Mouse (Mus musculus) sigmoid colon, adult 10 weeks (tissue): ENCODE results near the gene Asnsd1. TPM values are rescaled to one million over a fixed set of nuclear protein-coding genes. Genes with fewer than 3 reads are reported as not detected.

Source experiments
- polyA plus RNA-seq: library from polyadenylated mRNA; stranded (reverse); fragments of 350-450 nt; fragmentation: Illumina TruSeq; extraction: RNeasy Lipid Tissue Mini Kit (QIAGEN cat#74804); gene quantifications from one replicate; pipeline ENCODE4 v1.2.3, GENCODE M21; 2014; ENCODE audit warnings: low read depth, low replicate concordance

The Asnsd1 gene
- 95.0 TPM for polyA plus RNA-seq

DNA sequence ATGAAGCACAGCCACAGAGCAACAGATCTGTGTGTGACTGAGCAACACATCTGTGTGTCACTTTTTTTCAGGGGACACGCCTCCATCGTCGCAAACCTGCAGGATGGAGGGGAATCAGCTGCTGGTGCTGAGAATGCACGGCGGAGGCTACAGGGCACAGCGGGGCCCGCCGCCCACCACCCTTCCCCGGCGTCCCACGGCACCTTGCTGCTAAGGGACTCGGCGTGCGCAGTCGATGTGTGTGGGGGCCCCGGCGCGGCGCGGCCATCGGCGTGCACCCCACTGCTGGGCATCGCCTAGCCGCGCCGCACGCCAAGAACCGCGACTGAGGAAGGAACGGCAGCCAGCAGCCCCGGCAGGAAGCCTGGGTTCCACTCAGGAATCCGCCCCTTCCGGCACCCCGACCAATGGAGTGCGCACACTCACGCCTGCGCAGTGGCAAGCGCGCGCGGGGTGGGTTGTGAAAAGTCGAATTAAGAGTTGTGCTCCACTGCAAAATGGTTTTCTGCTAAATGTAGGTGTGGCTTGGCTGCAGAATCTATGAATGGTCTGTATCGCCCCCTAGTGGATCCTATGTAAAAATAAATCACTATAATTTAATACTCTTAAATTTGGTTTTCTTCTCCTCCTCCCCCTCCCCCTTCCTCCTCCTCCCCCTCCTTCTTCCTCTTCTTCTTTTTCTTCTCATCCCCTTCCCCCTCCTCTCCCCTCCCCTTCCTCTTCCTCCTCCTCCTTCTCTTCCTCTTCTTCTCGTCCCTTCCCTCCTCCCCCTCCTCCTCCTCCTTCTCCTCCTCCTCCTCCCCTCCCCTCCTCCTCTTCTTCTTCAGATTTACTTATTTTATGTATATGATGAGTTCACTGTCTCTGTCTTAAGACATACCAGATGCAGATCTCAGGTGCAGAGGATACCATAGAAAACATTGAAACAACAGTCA lies at the start of gene Asnsd1, which contains the start of the genes Asdurf and Gm28551:
Gene Asnsd1, minus strand, starts transcription at position 426 of the 935 bp plus-strand sequence.
Gene Asdurf, minus strand, starts transcription at position 293 of the 935 bp plus-strand sequence.
Gene Gm28551, minus strand, starts transcription at position 341 of the 935 bp plus-strand sequence.

DNA sequence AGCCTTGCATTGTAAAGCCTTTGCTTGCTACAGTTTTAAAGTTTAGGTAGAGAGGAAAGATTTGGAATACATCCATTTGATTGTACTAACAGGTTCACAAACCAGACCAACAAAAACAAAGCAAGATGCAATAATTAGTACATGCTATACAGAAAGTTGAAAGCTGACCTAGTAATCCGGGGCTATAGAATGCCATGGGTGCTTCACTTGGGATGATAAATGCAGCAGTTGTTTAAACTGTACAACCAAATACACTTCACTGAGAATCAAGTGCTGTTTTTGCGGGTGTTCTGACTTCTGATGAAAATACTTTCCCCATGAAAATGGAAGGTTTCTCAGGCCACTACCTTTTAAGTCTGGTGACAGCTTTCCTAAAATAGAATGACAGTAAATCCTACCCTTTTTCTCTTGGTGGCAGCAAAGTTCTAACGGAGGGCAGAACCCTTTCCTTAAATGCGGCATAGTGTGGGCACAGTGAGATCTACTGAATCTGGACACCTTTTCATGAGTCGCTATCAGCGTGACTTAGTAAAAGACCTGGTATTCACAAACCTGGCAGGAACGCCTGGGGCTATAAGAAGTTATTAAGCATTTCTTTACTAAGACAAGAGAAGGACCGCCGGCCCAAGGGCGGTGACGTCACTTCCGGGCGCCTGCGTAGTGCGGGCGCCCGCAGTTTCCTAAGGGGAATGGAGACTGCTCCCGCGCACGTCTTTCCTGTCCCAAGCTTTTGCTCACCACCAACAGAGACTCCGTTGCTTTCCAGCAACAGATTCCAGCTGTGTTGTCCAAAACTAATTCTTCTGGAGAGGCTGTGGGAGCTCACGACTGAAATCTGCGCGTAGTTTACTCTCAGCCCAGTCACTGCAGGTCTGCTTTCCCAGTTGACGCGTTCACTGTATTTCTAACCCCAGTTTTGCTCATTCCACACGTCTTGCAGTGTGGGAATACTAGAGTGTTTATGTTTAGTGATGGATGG lies 39.3 kb downstream of the Asnsd1 start, which contains the start of gene Osgepl1:
Gene Osgepl1, plus strand, starts transcription at position 636 of the 979 bp plus-strand sequence.

DNA sequence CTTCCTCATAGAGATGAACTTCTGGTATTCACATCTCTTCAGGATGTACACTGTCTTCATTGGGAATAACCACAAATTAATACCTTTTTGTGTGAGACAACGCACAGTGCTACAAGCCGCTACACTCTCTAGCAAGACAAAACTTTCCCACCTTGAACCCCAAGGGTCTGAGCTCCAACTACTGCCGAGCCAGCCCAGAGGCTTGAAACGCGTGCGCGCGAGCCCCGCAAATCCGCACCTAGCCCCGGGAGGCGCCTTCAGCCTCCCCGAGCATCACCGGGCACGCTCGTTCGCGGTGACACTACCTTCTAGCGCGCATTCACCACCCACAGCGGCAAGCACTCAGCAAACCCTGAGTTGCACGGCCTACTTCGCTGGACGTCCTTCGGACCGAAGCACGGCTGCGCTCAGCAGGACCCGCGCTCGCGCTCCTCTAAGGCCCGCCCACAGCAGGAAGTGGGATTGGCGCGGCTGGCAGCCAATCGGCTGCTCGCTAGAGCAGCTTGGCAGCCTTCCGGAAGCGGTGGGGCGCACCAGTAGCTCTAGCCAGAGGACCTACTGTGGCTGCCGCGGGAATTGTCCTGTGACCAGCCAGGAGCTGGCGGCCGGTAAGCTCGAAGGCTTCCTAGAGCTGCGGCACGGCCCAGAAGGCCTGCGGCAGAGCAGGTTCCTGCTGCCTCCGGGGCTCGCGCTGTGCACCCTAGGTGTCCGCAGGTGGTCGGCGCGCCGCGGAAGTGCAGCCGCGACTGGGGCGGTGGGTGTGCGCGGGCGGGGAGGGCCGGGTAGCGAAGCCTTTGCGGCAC lies 55.8 kb downstream of the Asnsd1 start, which contains the start of the genes Pms1, Ormdl1 and Gm28778:
Gene Pms1, minus strand, starts transcription at position 438 of the 803 bp plus-strand sequence.
Gene Ormdl1, plus strand, starts transcription at position 515 of the 803 bp plus-strand sequence.
Gene Gm28778, plus strand, starts transcription at position 531 of the 803 bp plus-strand sequence.

Other genes starting within 250 kb of the Asnsd1 start
- gene 1700019A02Rik, start 165.1 kb downstream of the Asnsd1 start, polyA plus RNA-seq, result not detected
- 9.5 TPM for gene Pms1, start 55.7 kb downstream of the Asnsd1 start, polyA plus RNA-seq
- gene Ormdl1, start 55.7 kb downstream of the Asnsd1 start, polyA plus RNA-seq, result 83.0 TPM
- gene Gm28778, start 55.6 kb downstream of the Asnsd1 start, polyA plus RNA-seq, result not detected
- 41.1 TPM for gene Osgepl1, start 39.1 kb downstream of the Asnsd1 start, polyA plus RNA-seq
- 209 TPM for gene Asdurf, start 133 bp downstream of the Asnsd1 start, polyA plus RNA-seq
- gene Gm28551, start 85 bp downstream of the Asnsd1 start, polyA plus RNA-seq, result not detected